Mouse (Mus musculus) lung, adult 10 weeks (tissue): Measurements from ENCODE around the gene Elfn2. TPM values are rescaled to one million over a fixed set of nuclear protein-coding genes. Genes with fewer than 3 reads are reported as not detected.

Experiments
- polyA plus RNA-seq: library from polyadenylated mRNA; stranded (reverse); fragments of 350-450 nt; fragmentation: Illumina TruSeq; extraction: RNeasy Lipid Tissue Mini Kit (QIAGEN cat#74804); gene quantifications from one replicate; pipeline ENCODE4 v1.2.3, GENCODE M21; 2014; ENCODE audit warnings: low read depth, low replicate concordance; ENCODE audit not compliant: insufficient read depth

Gene Elfn2
- polyA plus RNA-seq = not detected

GRCm38 (mm10) chr15:78718290-78719250 lies at the start of gene Elfn2:
Elfn2 (minus strand) TSS chr15:78718771.

Other genes with a start within 250 kb of the Elfn2 start
- gene Il2rb, start 223.5 kb downstream of the Elfn2 start, polyA plus RNA-seq = 6.5 TPM
- 6.8 TPM for gene C1qtnf6, start 187.4 kb downstream of the Elfn2 start, polyA plus RNA-seq
- not detected for gene Sstr3, start 174.1 kb downstream of the Elfn2 start, polyA plus RNA-seq
- gene Rac2, start 146.0 kb downstream of the Elfn2 start, polyA plus RNA-seq = 38.9 TPM
- gene Cyth4, start 121.7 kb downstream of the Elfn2 start, polyA plus RNA-seq = 21.0 TPM
- gene Mfng, start 54.7 kb upstream of the Elfn2 start, polyA plus RNA-seq = 33.1 TPM
- 11.6 TPM for gene Card10, start 84.3 kb upstream of the Elfn2 start, polyA plus RNA-seq
- 85.0 TPM for gene Cdc42ep1, start 123.9 kb upstream of the Elfn2 start, polyA plus RNA-seq
- 4.2 TPM for gene Lgals2, start 136.8 kb upstream of the Elfn2 start, polyA plus RNA-seq
- gene Gga1, start 158.4 kb upstream of the Elfn2 start, polyA plus RNA-seq = 41.9 TPM
- not detected for gene Gm49510, start 180.9 kb upstream of the Elfn2 start, polyA plus RNA-seq
- 11.6 TPM for gene Sh3bp1, start 181.0 kb upstream of the Elfn2 start, polyA plus RNA-seq
- 1.4 TPM for gene Pdxp, start 195.1 kb upstream of the Elfn2 start, polyA plus RNA-seq
- 364 TPM for gene Lgals1, start 208.0 kb upstream of the Elfn2 start, polyA plus RNA-seq
- gene Nol12, start 216.2 kb upstream of the Elfn2 start, polyA plus RNA-seq = 24.6 TPM
- 23.1 TPM for gene Triobp, start 229.0 kb upstream of the Elfn2 start, polyA plus RNA-seq